Mouse (Mus musculus) urinary bladder, postnatal 36 days (tissue): ENCODE measurements around the gene Polg2.
"Not testable (repeated sequence)": the region's sequence is repeated elsewhere in the genome, so short reads cannot be mapped to it uniquely, and the experiment has no call there.

Experiments used
- DNase-seq, 2 experiments: peaks; one replicate each; pipeline ENCODE4 v3.0.0; 2022; ENCODE audit warnings: low spot score in 2 of 2, mixed read lengths in 1 of 2

The Polg2 gene

GRCm38 (mm10) chr11:106788775-106789459 is 9.6 kb upstream of the Polg2 start, which contains the start of the genes Ddx5 and Cep95:
TSS of gene Ddx5 (minus strand) at chr11:106789185.
TSS of gene Cep95 (plus strand) at chr11:106789252.
- peak; percentile 96 to 97 for DNase-seq

- DNase-seq, result peak; percentile 98 to 99
Observed at GRCm38 (mm10) chr11:106788026-106788774, 8.9 kb upstream of the Polg2 start.

- peak; percentile 86 to 93 for DNase-seq
Observed at GRCm38 (mm10) chr11:106787131-106788025, 8.0 kb upstream of the Polg2 start.

- DNase-seq, result no peak
Observed at GRCm38 (mm10) chr11:106785043-106785442, 5.7 kb upstream of the Polg2 start.

GRCm38 (mm10) chr11:106784476-106784875 is 5.1 kb upstream of the Polg2 start:
- DNase-seq, result no peak

GRCm38 (mm10) chr11:106782841-106783764 is 3.8 kb upstream of the Polg2 start:
- no peak for DNase-seq

- not testable (repeated sequence) for DNase-seq
Observed at GRCm38 (mm10) chr11:106782271-106782670, 2.9 kb upstream of the Polg2 start.

GRCm38 (mm10) chr11:106780590-106781220 is 1.4 kb upstream of the Polg2 start:
- DNase-seq, result no peak

- no peak for DNase-seq
Observed at GRCm38 (mm10) chr11:106780089-106780425, 720 bp upstream of the Polg2 start.

GRCm38 (mm10) chr11:106778589-106779387 is 549 bp downstream of the Polg2 start:
- DNase-seq, result no peak

- DNase-seq, result no peak
Observed at GRCm38 (mm10) chr11:106778132-106778531, 1.2 kb downstream of the Polg2 start.

GRCm38 (mm10) chr11:106777395-106777794 is 1.9 kb downstream of the Polg2 start:
- no peak for DNase-seq

- no peak for DNase-seq
Observed at GRCm38 (mm10) chr11:106776960-106777359, 2.4 kb downstream of the Polg2 start.

GRCm38 (mm10) chr11:106773061-106773460 is 6.3 kb downstream of the Polg2 start:
- DNase-seq, result no peak

- DNase-seq, result no peak
Observed at GRCm38 (mm10) chr11:106770195-106770974, 9.0 kb downstream of the Polg2 start.

- no peak for DNase-seq
Observed at GRCm38 (mm10) chr11:106767516-106767915, 11.8 kb downstream of the Polg2 start.

GRCm38 (mm10) chr11:106766611-106767162 is 12.7 kb downstream of the Polg2 start:
- no peak for DNase-seq

- no peak for DNase-seq
Observed at GRCm38 (mm10) chr11:106762800-106763185, 16.5 kb downstream of the Polg2 start.
